Mouse (Mus musculus): Measurements from ENCODE around the gene Cntn6.

Gene Cntn6

GRCm38 (mm10) chr6:104492490-104493431 is at the start of gene Cntn6:
Cntn6 (plus strand) TSS chr6:104492790.
- DNase-seq, result peak; percentile 75

GRCm38 (mm10) chr6:104443731-104444130 is 48.9 kb upstream of the Cntn6 start:
- DNase-seq, result no peak

- no peak for DNase-seq
Measured at GRCm38 (mm10) chr6:104470706-104471105, 21.9 kb upstream of the Cntn6 start.

- DNase-seq, result peak; percentile 75
Measured at GRCm38 (mm10) chr6:104479242-104479641, 13.3 kb upstream of the Cntn6 start.

GRCm38 (mm10) chr6:104493459-104493858 is 869 bp downstream of the Cntn6 start:
- peak; percentile 58 for DNase-seq

GRCm38 (mm10) chr6:104495801-104496200 is 3.2 kb downstream of the Cntn6 start:
- DNase-seq, result peak; percentile 43

GRCm38 (mm10) chr6:104563993-104564392 is 71.4 kb downstream of the Cntn6 start:
- no peak for DNase-seq

- DNase-seq, result no peak
Measured at GRCm38 (mm10) chr6:104569564-104569963, 77.0 kb downstream of the Cntn6 start.

GRCm38 (mm10) chr6:104588028-104588427 is 95.4 kb downstream of the Cntn6 start:
- peak; percentile 55 for DNase-seq

- no peak for DNase-seq
Measured at GRCm38 (mm10) chr6:104600838-104601397, 108.3 kb downstream of the Cntn6 start.

GRCm38 (mm10) chr6:104602894-104603293 is 110.3 kb downstream of the Cntn6 start:
- no peak for DNase-seq

GRCm38 (mm10) chr6:104603371-104603770 is 110.8 kb downstream of the Cntn6 start:
- no peak for DNase-seq

GRCm38 (mm10) chr6:104605214-104605613 is 112.6 kb downstream of the Cntn6 start:
- DNase-seq, result no peak

GRCm38 (mm10) chr6:104653518-104653917 is 160.9 kb downstream of the Cntn6 start:
- no peak for DNase-seq

GRCm38 (mm10) chr6:104668701-104669100 is 176.1 kb downstream of the Cntn6 start:
- DNase-seq, result no peak

GRCm38 (mm10) chr6:104674249-104674648 is 181.7 kb downstream of the Cntn6 start:
- DNase-seq, result no peak

GRCm38 (mm10) chr6:104679809-104680495 is 187.4 kb downstream of the Cntn6 start:
- no peak for DNase-seq

GRCm38 (mm10) chr6:104687980-104688379 is 195.4 kb downstream of the Cntn6 start:
- DNase-seq, result peak; percentile 42

- peak; percentile 96 for DNase-seq
Measured at GRCm38 (mm10) chr6:104688439-104689125, 196.0 kb downstream of the Cntn6 start.

- no peak for DNase-seq
Measured at GRCm38 (mm10) chr6:104728571-104728970, 236.0 kb downstream of the Cntn6 start.

GRCm38 (mm10) chr6:104734256-104734655 is 241.7 kb downstream of the Cntn6 start:
- peak; percentile 50 for DNase-seq

- DNase-seq, result no peak
Measured at GRCm38 (mm10) chr6:104738999-104739398, 246.4 kb downstream of the Cntn6 start.

- DNase-seq, result no peak
Measured at GRCm38 (mm10) chr6:104758125-104758524, 265.5 kb downstream of the Cntn6 start.

Measured in cerebellum, adult 9-10 months (tissue).